Mouse (Mus musculus): ENCODE results near the gene Tpbgl.

GRCm38 (mm10) chr7:99663507-99664220 lies 36.8 kb upstream of the Tpbgl start:
- TF ChIP-seq GATA1 (IDR thresholded peaks at IDR 0.05; ENCODE audit: low read length) (no peak), TAL1 (IDR thresholded peaks at IDR 0.05; ENCODE audit: low read length) (no peak)
